Mouse (Mus musculus): Measurements from ENCODE around the gene Leap2.

DNA sequence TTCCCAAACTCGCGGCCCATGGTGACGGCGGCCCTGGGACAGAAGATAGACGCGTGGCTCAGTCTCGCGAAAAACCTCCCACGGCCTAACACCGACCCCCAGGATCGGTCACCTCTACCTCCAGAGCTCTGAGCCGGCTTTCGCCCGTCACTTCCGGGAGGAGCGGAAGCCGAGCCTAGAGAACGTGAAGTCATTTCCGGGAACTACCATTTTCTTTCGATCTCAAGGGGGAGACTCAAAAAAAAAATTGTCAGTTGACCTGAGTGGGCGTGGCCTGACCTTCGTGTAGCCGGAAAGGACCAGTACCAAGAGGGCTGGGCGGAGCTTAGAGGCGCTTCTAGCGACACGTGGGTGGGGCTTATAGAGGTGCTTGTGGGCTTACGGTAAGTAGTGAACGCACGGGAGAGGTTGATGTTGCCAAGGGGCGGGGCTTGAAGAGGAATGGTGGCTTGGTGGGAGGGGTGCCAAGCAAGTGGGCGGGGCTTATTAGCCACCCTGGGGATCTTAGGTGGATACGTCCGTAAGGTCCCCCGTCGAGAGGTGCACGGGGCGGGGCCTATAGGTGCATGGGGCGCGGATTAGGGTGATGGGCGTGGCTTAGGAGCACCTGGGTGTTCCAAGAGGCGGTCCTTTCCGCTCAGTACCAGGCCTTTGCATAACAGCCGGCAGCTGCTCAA lies 7.8 kb upstream of the Leap2 start, which contains the start of the genes Uqcrq and Gdf9:
- no peak for TF ChIP-seq CTCF (IDR thresholded peaks at IDR 0.05; ENCODE audit: borderline replicate concordance, extremely low read depth, insufficient read depth, insufficient read length)
- peak; percentile 74; the same call in 1 of the 2 replicates for TF ChIP-seq POLR2A (IDR thresholded peaks at IDR 0.05; ENCODE audit: borderline replicate concordance, extremely low read depth, insufficient read depth, insufficient read length, poor library complexity, severe bottlenecking)

Measured in brain, embryonic 14.5 days (tissue).